Mouse (Mus musculus) kidney, adult 2 months (tissue): ENCODE measurements around the gene Fbxo36. TPM values are rescaled to one million over a fixed set of nuclear protein-coding genes. Genes with fewer than 3 reads are reported as not detected.

Experiments used
- DNase-seq: peaks from one replicate; pipeline ENCODE4 v3.0.0; 2021
- H3K27ac ChIP-seq: fragments of 200-500 bp; 2 replicates; pipeline ENCODE4 v1.5.1; 2012; ENCODE audit warnings: low read depth, low read length, control low read depth, inconsistent platforms; ENCODE audit not compliant: insufficient read depth
- H3K27me3 ChIP-seq: fragments of 200-500 bp; replicated peaks from 2 replicates; pipeline ENCODE4 v1.6.1; 2012; ENCODE audit warnings: mild to moderate bottlenecking, moderate library complexity, low read length, inconsistent platforms; ENCODE audit not compliant: control insufficient read depth, insufficient read depth
- H3K36me3 ChIP-seq: fragments of 200-500 bp; 2 replicates; pipeline ENCODE4 v1.6.1; 2012; ENCODE audit warnings: mild to moderate bottlenecking, moderate library complexity, low read length, inconsistent platforms; ENCODE audit not compliant: control insufficient read depth, insufficient read depth
- H3K4me1 ChIP-seq: fragments of 200-500 bp; 2 replicates; pipeline ENCODE4 v1.6.1; 2011; ENCODE audit warnings: low read length; ENCODE audit not compliant: control insufficient read depth, insufficient read depth
- H3K4me3 ChIP-seq: fragments of 200-500 bp; 2 replicates; pipeline ENCODE4 v1.5.1; 2011; ENCODE audit warnings: mild to moderate bottlenecking, low read depth, low read length, control low read depth; ENCODE audit not compliant: insufficient read depth
- CTCF ChIP-seq: fragments of 200-500 bp; conservative IDR thresholded peaks from 2 replicates; pipeline ENCODE4 v1.5.1; 2011; ENCODE audit warnings: low read depth, mild to moderate bottlenecking, control low read depth, low read length, moderate library complexity, mixed read lengths; ENCODE audit not compliant: insufficient read depth, insufficient read length
- POLR2A ChIP-seq: fragments of 200-500 bp; IDR thresholded peaks from one replicate; pipeline ENCODE4 v1.6.1; 2011; ENCODE audit warnings: low read depth, low read length, control low read depth
- WGBS: fragments of 180-500 bp; shearing (Covaris S2); methylation state at CpG from one replicate; pipeline ENCODE4 v1.1.7; 2018; 5-methylcytosine and 5-hydroxymethylcytosine counted together
- polyA plus RNA-seq: library from polyadenylated mRNA; depleted of rRNA; stranded (reverse); fragments of >200 nt; gene quantifications from 2 replicates; pipeline ENCODE4 v1.2.3, GENCODE M21; 2012

Gene Fbxo36
- polyA plus RNA-seq, 1 experiment: 32.3 TPM

DNA sequence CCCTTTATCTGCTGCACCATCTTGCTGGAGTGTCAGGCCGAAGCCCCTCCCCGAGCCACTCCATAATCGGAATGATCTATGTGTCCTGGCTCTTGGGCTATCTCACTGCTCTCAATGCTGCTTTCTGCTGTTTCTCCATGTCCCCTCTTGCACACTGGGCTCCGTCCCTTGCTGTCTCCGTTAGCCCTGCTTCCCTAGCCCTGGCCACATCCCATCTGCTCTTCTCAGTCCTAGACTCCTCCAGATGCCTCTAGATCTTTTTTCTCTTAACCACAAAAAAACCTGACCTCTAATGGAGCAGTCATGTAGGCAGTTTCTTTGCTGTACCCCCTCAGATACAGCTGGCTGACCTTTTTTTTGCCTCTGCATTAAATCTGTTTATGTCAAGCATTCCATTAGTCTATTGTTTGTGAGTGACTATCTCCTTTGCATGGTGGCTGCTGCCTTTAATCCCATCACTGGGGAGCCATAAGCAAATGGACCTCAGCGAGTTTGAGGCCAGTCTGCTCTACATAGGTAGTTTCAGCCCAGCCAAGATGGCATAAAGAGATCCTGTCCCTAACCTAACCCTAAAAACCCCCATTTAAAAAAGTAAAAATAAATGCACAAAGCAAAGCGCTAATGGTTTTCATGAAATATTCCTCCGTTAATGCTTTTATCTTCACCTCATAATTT is 49.8 kb downstream of the Fbxo36 start:
- TF ChIP-seq CTCF: no peak
- 78% methylated on average over 8 of the region's 8 CpGs for WGBS

GRCm38 (mm10) chr1:84890005-84890393 is 50.4 kb downstream of the Fbxo36 start:
- TF ChIP-seq POLR2A (no peak), CTCF (no peak)
- no peaks in the 10 kb centered on the region for H3K36me3 ChIP-seq
- no peak overlapping the region for H3K27ac ChIP-seq
- H3K27me3 ChIP-seq: no peaks in the 10 kb centered on the region
- 54% methylated on average over 7 of the region's 7 CpGs for WGBS
- H3K4me3 ChIP-seq: no peak overlapping the region
- DNase-seq: no peak
- H3K4me1 ChIP-seq: no peaks in the 10 kb centered on the region

More for the DNA sequence above, 49.8 kb downstream of the Fbxo36 start:
- no peaks in the 10 kb centered on the region for H3K27me3 ChIP-seq
- no peak overlapping the region for H3K4me3 ChIP-seq
- no peak for DNase-seq
- no peaks in the 10 kb centered on the region for H3K4me1 ChIP-seq
- no peak overlapping the region for H3K27ac ChIP-seq
- H3K36me3 ChIP-seq: no peaks in the 10 kb centered on the region

- H3K27ac ChIP-seq: no peak overlapping the region
- no peaks in the 10 kb centered on the region for H3K4me1 ChIP-seq
- H3K36me3 ChIP-seq: no peaks in the 10 kb centered on the region
- WGBS: 84% methylated on average over 7 of the region's 7 CpGs
- DNase-seq: no peak
- H3K4me3 ChIP-seq: no peak overlapping the region
- no peaks in the 10 kb centered on the region for H3K27me3 ChIP-seq
- TF ChIP-seq CTCF (no peak), POLR2A (no peak)
Measured at GRCm38 (mm10) chr1:84890503-84890902, 50.9 kb downstream of the Fbxo36 start.

GRCm38 (mm10) chr1:84891746-84892145 is 52.1 kb downstream of the Fbxo36 start:
- no peaks in the 10 kb centered on the region for H3K36me3 ChIP-seq
- H3K4me1 ChIP-seq: no peaks in the 10 kb centered on the region
- no peak for DNase-seq
- WGBS: 83% methylated on average over 7 of the region's 9 CpGs
- no peak overlapping the region for H3K27ac ChIP-seq
- H3K4me3 ChIP-seq: no peak overlapping the region
- H3K27me3 ChIP-seq: no peaks in the 10 kb centered on the region
- TF ChIP-seq CTCF (no peak), POLR2A (no peak)

DNA sequence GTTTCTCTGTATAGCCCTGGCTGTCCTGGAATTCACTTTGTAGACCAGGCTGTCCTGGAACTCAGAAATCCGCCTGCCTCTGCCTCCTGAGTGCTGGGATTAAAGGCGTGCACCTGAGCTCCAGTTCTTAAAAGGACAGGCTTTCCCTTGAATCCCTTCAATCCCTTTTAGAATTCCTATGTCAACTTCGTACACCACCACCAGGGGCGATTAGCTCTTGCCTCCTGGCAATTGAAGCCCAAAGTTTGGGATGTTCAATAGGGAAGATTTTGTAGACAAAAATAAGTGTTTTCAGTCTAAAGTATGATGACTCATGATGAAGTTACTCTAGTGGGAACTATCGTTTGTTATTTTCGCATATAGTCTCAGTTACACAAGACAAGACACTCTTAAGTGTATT is 57.7 kb downstream of the Fbxo36 start:
- H3K27ac ChIP-seq: no peak overlapping the region
- H3K36me3 ChIP-seq: no peaks in the 10 kb centered on the region
- H3K27me3 ChIP-seq: no peaks in the 10 kb centered on the region
- 87% methylated on average over 6 of the region's 6 CpGs for WGBS
- no peaks in the 10 kb centered on the region for H3K4me1 ChIP-seq
- no peak for DNase-seq
- TF ChIP-seq CTCF: no peak
- no peak for TF ChIP-seq POLR2A
- no peak overlapping the region for H3K4me3 ChIP-seq

GRCm38 (mm10) chr1:84899156-84899555 is 59.5 kb downstream of the Fbxo36 start:
- H3K27ac ChIP-seq: no peak overlapping the region
- DNase-seq: no peak
- no peak overlapping the region for H3K4me3 ChIP-seq
- TF ChIP-seq POLR2A (no peak), CTCF (no peak)
- H3K36me3 ChIP-seq: no peaks in the 10 kb centered on the region
- WGBS: 91% methylated on average over 6 of the region's 6 CpGs
- H3K27me3 ChIP-seq: no peaks in the 10 kb centered on the region
- no peaks in the 10 kb centered on the region for H3K4me1 ChIP-seq

DNA sequence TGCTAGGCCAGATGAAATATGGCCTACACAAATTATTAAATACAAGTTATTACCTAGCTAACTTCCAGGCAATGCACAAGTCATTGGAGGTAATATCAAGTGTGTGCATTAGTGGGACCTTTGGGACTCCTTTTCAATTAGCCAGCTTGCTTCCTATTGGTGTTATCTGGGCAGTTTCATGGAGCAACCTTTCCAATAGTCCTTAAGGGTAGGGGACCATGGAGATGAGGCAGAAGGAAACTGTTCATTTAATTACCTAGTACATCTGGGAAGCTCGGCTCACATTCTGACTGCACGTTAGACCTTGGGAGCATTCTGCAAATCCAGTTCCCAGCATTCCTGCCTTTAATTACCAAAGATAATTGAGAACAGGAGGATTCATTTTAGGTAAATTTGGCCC is 64.8 kb downstream of the Fbxo36 start:
- no peaks in the 10 kb centered on the region for H3K4me1 ChIP-seq
- no peaks in the 10 kb centered on the region for H3K36me3 ChIP-seq
- H3K27me3 ChIP-seq: no peaks in the 10 kb centered on the region
- 95% methylated on average over 2 of the region's 2 CpGs for WGBS
- TF ChIP-seq POLR2A (no peak), CTCF (no peak)
- no peak overlapping the region for H3K4me3 ChIP-seq
- no peak overlapping the region for H3K27ac ChIP-seq
- DNase-seq: no peak
